Mouse (Mus musculus): ENCODE measurements around the gene Padi6. TPM values are rescaled to one million over a fixed set of nuclear protein-coding genes. Genes with fewer than 3 reads are reported as not detected.
A peak's percentile ranks its signal among the peaks of the same experiment; 100 is the strongest.

Gene Padi6
- polyA plus RNA-seq, 1 experiment from 2014 or later, result not detected

DNA sequence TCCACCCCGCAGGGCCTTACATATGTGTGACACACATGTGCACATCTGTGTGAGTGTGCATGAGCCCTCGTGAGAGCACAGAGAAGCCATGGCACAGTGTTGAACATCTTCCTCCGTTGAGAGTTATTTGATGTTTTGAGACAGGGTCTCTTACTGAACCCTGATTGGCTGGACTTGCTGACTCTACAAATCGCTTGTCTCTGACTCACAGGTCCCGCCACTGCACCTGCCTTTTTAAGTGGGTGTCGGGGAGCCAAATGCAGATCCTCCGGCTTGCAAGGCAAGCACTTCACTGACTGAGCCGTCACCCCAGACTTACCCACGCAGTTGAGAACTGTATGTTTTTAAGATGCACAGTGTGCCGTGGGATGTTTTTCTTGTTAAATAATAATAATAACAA, 33.4 kb upstream of the Padi6 start:
- Histone ChIP-seq H3K4me1 (no peaks in the 10 kb centered on the region), H3K27ac (no peak overlapping the region), H3K9me3 (replicated peaks) (no peaks in the 10 kb centered on the region), H3K36me3 (ENCODE audit: poor library complexity, severe bottlenecking) (no peaks in the 10 kb centered on the region), H3K4me3 (no peak overlapping the region), H3K4me2 (no peak overlapping the region), H3K9ac (no peak overlapping the region), H3K27me3 (no peaks in the 10 kb centered on the region)
- 92% methylated on average over 10 of the region's 10 CpGs for WGBS
- ATAC-seq, result no peak

DNA sequence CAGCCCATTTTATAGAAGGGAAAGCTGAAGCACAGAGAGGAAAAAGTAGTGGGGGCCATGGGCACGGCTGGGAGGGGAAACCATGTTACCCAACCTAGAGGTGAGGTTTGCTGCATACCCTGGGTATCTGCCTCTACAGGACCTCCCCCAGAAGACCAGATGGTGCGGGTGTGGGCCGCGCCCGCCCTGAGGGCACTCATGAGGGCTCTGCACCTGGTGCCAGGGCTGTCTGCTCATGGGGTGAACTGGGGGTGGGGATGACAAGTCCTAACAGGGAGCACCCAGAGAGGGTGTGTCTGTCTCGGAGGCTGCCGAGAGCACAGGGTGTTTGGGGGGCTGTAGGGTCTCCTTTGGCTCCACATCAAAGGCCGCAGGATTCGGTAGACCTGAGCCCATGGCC, 32.5 kb upstream of the Padi6 start:
- no peak overlapping the region for H3K4me3 ChIP-seq
- no peaks in the 10 kb centered on the region for H3K9me3 ChIP-seq (replicated peaks)
- no peak for ATAC-seq
- WGBS, result 86% methylated on average over 9 of the region's 9 CpGs
- H3K9ac ChIP-seq, result no peak overlapping the region
- H3K27ac ChIP-seq, result no peak overlapping the region
- no peaks in the 10 kb centered on the region for H3K27me3 ChIP-seq
- peaks cover 6% of the 10 kb centered on the region; the same call in 1 of the 2 replicates for H3K4me1 ChIP-seq
- H3K36me3 ChIP-seq (ENCODE audit: poor library complexity, severe bottlenecking), result no peaks in the 10 kb centered on the region
- H3K4me2 ChIP-seq, result no peak overlapping the region

DNA sequence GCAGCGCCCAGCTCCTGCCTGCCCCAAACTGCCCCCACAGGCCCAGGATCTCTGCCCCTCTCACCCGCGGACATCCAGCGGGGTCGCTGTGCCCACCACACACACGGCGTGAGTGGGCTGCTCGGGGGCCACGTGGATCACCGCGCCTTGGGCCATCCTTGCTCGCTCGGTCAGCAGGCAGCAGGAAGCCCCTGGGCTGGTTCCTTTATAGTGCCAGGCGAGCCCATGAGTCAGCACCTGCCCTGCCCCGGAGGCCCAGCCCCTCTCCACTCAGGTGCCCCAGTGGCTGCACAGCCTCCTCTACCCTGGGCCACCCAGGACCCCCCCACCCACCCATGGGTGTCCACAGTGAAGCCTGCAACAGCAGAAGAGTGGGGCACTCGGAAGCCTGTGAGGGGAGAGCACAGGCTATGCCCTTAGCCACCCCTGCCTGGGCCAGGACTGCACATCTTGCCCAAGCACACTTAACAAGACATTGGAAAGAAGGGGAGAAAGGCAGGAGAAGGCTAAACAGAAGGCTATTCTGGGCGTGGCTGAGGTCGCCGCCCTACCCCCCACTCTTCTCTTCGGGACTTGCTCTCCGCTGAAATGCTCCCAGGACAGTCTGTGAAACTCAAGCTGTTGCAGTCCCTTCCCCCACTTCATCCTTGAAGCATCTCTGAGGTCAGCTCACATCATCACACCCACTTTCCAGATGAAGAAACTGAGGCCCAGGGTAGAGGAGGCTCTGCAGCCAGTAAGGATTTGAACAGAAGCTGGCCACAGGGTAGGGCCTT, 31.8 kb upstream of the Padi6 start, which contains the start of gene Padi4:
TSS of gene Padi4 (minus strand) at position 212 of the 776 bp plus-strand sequence.
- Histone ChIP-seq H3K4me3 (no peak within 1 kb of the TSS), H3K9ac (no peak within 1 kb of the TSS), H3K4me2 (no peak within 1 kb of the TSS), H3K9me3 (replicated peaks) (no peaks in the 10 kb centered on the region), H3K27me3 (no peaks in the 10 kb centered on the region), H3K4me1 (peaks cover 6% of the 10 kb centered on the region; the same call in 1 of the 2 replicates), H3K27ac (no peak within 1 kb of the TSS), H3K36me3 (ENCODE audit: poor library complexity, severe bottlenecking) (no peaks in the 10 kb centered on the region)
- WGBS, result 92% methylated on average over 21 of the region's 21 CpGs
- ATAC-seq, result no peak

DNA sequence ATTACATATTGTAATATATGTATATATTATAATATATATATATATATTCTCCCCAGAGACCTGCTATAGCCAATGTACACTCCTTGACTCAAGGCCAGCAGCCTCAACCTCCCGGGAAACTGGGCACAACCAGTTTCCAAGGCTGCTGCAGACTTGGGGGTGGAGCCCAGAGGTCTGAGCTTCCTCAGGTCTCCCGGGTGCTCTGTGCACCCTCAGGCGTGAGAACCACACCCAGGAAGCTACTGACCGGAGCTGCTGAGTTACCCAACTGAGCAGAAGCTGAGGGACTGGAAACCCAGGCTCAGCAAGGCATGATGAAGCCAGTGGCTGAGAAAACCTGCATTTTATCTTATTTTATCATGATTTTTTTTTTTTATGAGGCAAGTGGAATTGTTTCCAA, 28.6 kb upstream of the Padi6 start:
- Histone ChIP-seq H3K36me3 (ENCODE audit: poor library complexity, severe bottlenecking) (no peaks in the 10 kb centered on the region), H3K4me3 (no peak overlapping the region)
- WGBS, result 63% methylated on average over 4 of the region's 4 CpGs

DNA sequence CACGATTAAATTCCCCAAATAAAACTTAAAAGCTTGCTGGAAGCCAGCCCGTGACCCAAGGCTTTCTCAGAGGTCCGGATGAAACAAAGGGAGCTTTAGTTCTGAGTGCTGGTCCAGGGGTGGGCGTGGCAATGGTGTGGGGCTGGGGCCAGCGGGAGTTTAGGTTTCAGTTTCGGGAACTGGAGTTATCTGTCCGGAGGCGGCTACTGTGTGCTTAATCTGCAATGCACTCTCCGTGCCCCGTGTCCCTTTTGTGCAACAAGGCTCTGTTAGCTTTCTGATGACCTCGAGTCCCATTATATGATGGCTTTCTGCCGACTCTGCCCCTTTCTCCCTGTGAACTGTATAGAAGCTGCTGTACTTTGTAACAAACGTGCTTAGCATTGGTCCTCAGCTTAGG, 28.0 kb upstream of the Padi6 start:
- peak overlapping the region; percentile 42 for H3K4me2 ChIP-seq
- no peak for ATAC-seq
- no peak overlapping the region; the same call in 1 of the 2 replicates for H3K9ac ChIP-seq
- H3K4me1 ChIP-seq, result peaks cover 6% of the 10 kb centered on the region; the same call in 1 of the 2 replicates
- H3K36me3 ChIP-seq (ENCODE audit: poor library complexity, severe bottlenecking), result no peaks in the 10 kb centered on the region
- peak overlapping the region; percentile 18; the same call in 1 of the 2 replicates for H3K4me3 ChIP-seq
- no peaks in the 10 kb centered on the region for H3K27me3 ChIP-seq
- H3K27ac ChIP-seq, result no peak overlapping the region
- H3K9me3 ChIP-seq (replicated peaks), result no peaks in the 10 kb centered on the region
- WGBS, result 6% methylated on average over 13 of the region's 13 CpGs

More for the DNA sequence above, 28.6 kb upstream of the Padi6 start:
- Histone ChIP-seq H3K4me2 (no peak overlapping the region), H3K27me3 (no peaks in the 10 kb centered on the region), H3K27ac (no peak overlapping the region), H3K4me1 (peaks cover 6% of the 10 kb centered on the region; the same call in 1 of the 2 replicates), H3K9ac (no peak overlapping the region), H3K9me3 (replicated peaks) (no peaks in the 10 kb centered on the region)
- ATAC-seq, result no peak

DNA sequence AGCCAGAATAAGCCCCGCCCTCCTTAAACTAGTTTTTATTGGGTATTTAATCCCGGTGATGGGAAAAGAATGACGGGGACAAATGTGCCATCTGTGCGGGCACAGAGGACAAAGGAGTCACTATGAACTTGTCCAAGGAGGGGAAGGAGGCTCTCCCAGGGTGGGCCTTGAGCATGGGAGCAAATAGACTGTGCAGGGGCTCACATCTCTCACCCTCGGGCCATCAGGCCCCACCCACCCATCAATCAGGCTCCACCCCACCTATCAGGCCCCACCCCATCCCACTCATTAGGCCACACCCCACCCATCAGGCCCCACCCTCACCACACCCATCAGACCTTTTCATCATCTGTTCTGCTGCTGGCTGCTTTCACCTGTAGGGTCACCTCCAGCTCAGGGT, 26.5 kb upstream of the Padi6 start:
- no peak overlapping the region for H3K4me3 ChIP-seq
- H3K27ac ChIP-seq, result no peak overlapping the region
- H3K9me3 ChIP-seq (replicated peaks), result no peaks in the 10 kb centered on the region
- no peaks in the 10 kb centered on the region for H3K27me3 ChIP-seq
- H3K9ac ChIP-seq, result no peak overlapping the region
- no peak for ATAC-seq
- H3K4me2 ChIP-seq, result no peak overlapping the region
- WGBS, result 82% methylated on average over 5 of the region's 5 CpGs
- no peaks in the 10 kb centered on the region for H3K36me3 ChIP-seq (ENCODE audit: poor library complexity, severe bottlenecking)
- peaks cover 6% of the 10 kb centered on the region; the same call in 1 of the 2 replicates for H3K4me1 ChIP-seq

DNA sequence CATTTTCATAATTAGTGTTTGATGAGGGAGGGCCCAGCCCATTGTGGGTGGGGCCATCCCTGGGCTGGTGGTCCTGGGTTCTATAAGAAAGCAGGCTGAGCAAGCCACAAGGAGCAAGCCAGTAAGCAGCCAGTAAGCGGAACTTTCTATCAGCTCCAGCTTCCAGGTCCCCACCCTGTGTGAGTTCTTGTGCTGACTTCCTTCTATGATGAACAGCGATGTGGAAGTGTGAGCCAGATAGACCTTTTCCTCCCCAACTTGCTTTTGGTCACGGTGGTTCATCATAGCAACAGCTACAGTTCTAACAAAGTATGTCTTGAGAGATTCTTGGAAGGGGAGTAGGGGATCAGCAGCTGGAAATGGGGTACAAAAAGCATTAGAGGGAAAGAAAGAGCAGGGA, 23.5 kb upstream of the Padi6 start:
- Histone ChIP-seq H3K9ac (no peak overlapping the region), H3K27ac (no peak overlapping the region), H3K4me1 (peaks cover 6% of the 10 kb centered on the region; the same call in 1 of the 2 replicates), H3K9me3 (replicated peaks) (no peaks in the 10 kb centered on the region), H3K4me2 (no peak overlapping the region), H3K27me3 (no peaks in the 10 kb centered on the region), H3K4me3 (no peak overlapping the region), H3K36me3 (ENCODE audit: poor library complexity, severe bottlenecking) (no peaks in the 10 kb centered on the region)
- 90% methylated on average over 3 of the region's 3 CpGs for WGBS
- no peak for ATAC-seq

DNA sequence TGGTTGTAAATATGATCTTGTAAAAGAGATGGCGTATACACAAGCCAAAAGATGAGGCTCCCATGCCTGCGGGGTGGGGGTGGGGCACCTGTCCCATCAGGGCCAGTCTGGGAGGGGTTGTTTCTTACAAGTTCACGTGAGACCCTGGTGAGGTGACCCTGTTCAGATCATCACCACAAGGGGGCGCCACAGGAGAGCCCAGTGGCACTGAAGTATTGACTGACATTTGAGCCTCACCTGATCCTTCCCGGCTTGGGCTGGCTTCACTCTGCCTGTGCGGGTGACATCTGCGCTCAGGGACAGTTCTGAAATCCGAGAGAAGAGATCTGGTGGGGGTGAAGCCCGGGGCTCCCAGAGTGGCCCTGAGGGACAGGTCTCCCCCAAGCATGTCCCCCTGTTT, 20.7 kb upstream of the Padi6 start:
- no peaks in the 10 kb centered on the region for H3K27me3 ChIP-seq
- H3K4me3 ChIP-seq, result no peak overlapping the region
- H3K4me2 ChIP-seq, result no peak overlapping the region
- no peaks in the 10 kb centered on the region for H3K36me3 ChIP-seq (ENCODE audit: poor library complexity, severe bottlenecking)
- H3K9me3 ChIP-seq (replicated peaks), result no peaks in the 10 kb centered on the region
- no peak for ATAC-seq
- H3K9ac ChIP-seq, result no peak overlapping the region
- peaks cover 3% of the 10 kb centered on the region for H3K4me1 ChIP-seq
- no peak overlapping the region for H3K27ac ChIP-seq
- 19% methylated on average over 9 of the region's 9 CpGs for WGBS

DNA sequence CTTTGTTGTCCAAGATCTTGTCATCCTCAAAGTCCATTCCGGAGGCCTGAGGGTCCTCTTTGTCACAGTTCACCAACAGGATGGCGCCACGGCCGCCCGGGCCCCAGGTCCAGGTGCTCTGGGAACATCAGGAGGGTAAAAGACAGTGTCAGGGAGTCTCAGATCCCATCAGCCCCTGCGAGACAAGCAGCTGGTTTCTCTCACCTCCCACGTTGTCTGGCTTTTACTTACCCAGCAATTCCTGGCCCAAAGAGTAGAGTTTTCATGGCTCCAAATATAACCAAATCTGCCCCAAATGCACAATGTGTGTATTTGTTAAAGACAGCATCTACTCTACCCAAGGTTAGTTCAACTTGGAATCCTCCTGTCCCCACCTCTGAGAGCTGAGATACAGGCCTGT, 19.2 kb upstream of the Padi6 start:
- Histone ChIP-seq H3K36me3 (ENCODE audit: poor library complexity, severe bottlenecking) (no peaks in the 10 kb centered on the region), H3K9me3 (replicated peaks) (no peaks in the 10 kb centered on the region), H3K27ac (no peak overlapping the region), H3K4me3 (no peak overlapping the region), H3K4me2 (no peak overlapping the region), H3K9ac (no peak overlapping the region), H3K27me3 (no peaks in the 10 kb centered on the region), H3K4me1 (peaks cover 11% of the 10 kb centered on the region)
- ATAC-seq, result no peak
- 88% methylated on average over 7 of the region's 7 CpGs for WGBS

DNA sequence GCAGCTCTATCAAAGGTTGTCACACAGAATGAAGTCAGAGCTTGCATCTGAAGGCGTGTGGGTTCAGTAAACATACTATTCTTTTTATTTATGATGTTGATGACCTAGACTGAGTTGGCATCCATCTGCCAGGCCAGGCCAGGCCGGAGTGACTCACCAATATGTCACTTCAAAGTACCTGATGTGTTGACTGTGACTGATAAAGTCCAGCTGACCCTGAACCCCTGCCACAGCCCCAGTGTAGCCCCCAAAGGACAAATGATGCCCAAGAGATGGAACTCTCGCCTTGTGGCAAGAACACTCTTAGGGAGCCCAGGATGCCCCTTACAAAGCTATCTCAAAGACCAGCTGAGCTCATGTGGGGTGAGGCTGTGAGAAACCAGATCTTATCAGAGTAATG, 13.4 kb upstream of the Padi6 start:
- Histone ChIP-seq H3K27ac (no peak overlapping the region), H3K4me2 (no peak overlapping the region), H3K4me1 (peaks cover 11% of the 10 kb centered on the region), H3K4me3 (no peak overlapping the region), H3K9me3 (replicated peaks) (no peaks in the 10 kb centered on the region), H3K27me3 (no peaks in the 10 kb centered on the region), H3K36me3 (ENCODE audit: poor library complexity, severe bottlenecking) (no peaks in the 10 kb centered on the region), H3K9ac (no peak overlapping the region)
- WGBS, result 90% methylated on average over 3 of the region's 3 CpGs
- no peak for ATAC-seq

DNA sequence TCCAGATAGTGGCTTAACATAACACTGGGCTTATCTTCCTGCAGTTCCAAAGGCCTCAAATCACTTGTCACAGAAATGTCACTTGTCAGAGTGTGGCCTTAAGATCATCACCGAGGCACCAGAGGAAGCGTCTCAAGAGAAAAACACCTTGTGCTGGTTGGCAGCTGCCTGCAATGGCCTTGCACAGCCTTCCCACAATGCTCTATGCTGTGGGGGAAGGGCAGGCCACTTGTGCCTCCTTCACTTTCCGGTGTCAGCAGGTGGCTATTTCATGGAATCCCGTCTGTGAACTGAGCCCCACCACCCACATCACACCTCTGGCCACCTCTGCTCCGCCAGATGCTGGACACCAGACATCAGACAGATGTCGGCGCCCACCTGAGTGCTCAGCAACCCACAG, 10.9 kb upstream of the Padi6 start:
- peaks cover 18% of the 10 kb centered on the region for H3K4me1 ChIP-seq
- no peak overlapping the region for H3K4me2 ChIP-seq
- H3K27me3 ChIP-seq, result no peaks in the 10 kb centered on the region
- H3K9ac ChIP-seq, result no peak overlapping the region
- ATAC-seq, result no peak
- H3K27ac ChIP-seq, result no peak overlapping the region
- H3K4me3 ChIP-seq, result no peak overlapping the region
- 73% methylated on average over 7 of the region's 7 CpGs for WGBS
- no peaks in the 10 kb centered on the region for H3K36me3 ChIP-seq (ENCODE audit: poor library complexity, severe bottlenecking)
- no peaks in the 10 kb centered on the region for H3K9me3 ChIP-seq (replicated peaks)

DNA sequence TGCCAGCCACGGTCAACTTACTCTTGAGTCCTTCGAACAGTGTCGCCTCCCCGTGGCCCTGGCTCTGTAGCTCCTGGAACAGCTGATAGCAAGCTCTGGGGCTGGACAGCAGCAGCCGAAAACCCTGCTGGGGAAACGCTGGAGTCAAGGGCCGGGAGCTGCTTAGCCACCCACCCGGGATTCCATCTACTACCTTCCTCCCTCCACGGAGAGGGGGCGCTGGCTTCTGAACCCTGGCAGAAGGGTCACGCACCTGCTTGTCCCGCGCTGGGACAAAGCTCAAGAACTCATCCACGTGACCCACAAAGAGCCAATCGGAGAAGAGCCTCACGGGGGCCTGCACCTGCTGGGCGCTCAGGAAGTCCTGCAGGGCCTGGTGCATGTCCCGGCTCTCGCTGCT, 7.9 kb upstream of the Padi6 start:
- H3K4me3 ChIP-seq, result peak overlapping the region; percentile 19
- 8% methylated on average over 19 of the region's 19 CpGs for WGBS
- H3K4me1 ChIP-seq, result peaks cover 8% of the 10 kb centered on the region
- no peak for ATAC-seq
- peak overlapping the region; percentile 34; the same call in 1 of the 2 replicates for H3K9ac ChIP-seq
- H3K27ac ChIP-seq, result no peak overlapping the region
- peak overlapping the region; percentile 55 for H3K4me2 ChIP-seq
- no peaks in the 10 kb centered on the region for H3K9me3 ChIP-seq (replicated peaks)
- no peaks in the 10 kb centered on the region for H3K36me3 ChIP-seq (ENCODE audit: poor library complexity, severe bottlenecking)
- H3K27me3 ChIP-seq, result no peaks in the 10 kb centered on the region

DNA sequence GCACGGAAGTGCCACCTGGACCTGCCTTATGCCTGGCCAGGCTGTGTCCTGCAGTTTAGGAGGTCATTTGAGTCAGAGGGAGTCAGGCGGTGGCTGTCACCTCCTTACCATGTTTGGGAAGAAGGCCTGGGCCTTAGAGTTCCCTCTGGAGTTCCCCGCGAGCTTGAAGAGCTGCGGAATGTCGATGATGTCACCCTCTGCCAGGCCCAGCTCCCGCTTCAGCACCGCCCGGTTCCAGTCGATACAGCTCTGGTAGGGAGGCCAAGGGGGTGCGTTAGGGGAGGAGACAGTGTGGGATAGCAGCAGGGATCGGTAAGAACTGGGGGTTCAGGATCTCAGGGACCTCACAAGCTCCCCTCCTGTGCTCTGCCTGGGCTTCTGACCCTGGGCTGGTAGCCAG, 5.5 kb upstream of the Padi6 start:
- Histone ChIP-seq H3K9me3 (replicated peaks) (no peaks in the 10 kb centered on the region), H3K36me3 (ENCODE audit: poor library complexity, severe bottlenecking) (no peaks in the 10 kb centered on the region), H3K9ac (peak overlapping the region; percentile 26; the same call in 1 of the 2 replicates), H3K4me1 (peaks cover 8% of the 10 kb centered on the region), H3K4me2 (no peak overlapping the region), H3K4me3 (no peak overlapping the region), H3K27me3 (no peaks in the 10 kb centered on the region), H3K27ac (no peak overlapping the region)
- no peak for ATAC-seq
- WGBS, result 27% methylated on average over 12 of the region's 12 CpGs

Data from forebrain, embryonic 13.5 days (tissue).